Mouse (Mus musculus) ES-Bruce4 (cell line): ENCODE measurements around the gene Nucb1.
"Not testable (repeated sequence)": the region's sequence is repeated elsewhere in the genome, so short reads cannot be mapped to it uniquely, and the experiment has no call there.

Experiments used
- CTCF ChIP-seq: IDR thresholded peaks from one replicate; pipeline ENCODE4 v1.8.1; 2011; ENCODE audit warnings: low read depth, low read length
- POLR2A ChIP-seq: IDR thresholded peaks from one replicate; pipeline ENCODE4 v1.8.1; 2011; ENCODE audit warnings: low read length; ENCODE audit not compliant: insufficient read depth

GRCm38 (mm10) chr7:45516846-45517245 lies 6.6 kb upstream of the Nucb1 start:
- TF ChIP-seq CTCF, POLR2A: not testable (repeated sequence)
